Mouse (Mus musculus): ENCODE results near the gene Comtd1. TPM values are rescaled to one million over a fixed set of nuclear protein-coding genes. Genes with fewer than 3 reads are reported as not detected.

Gene Comtd1
- polyA plus RNA-seq, 1 experiment from 2014 or later = 15.5 TPM

DNA sequence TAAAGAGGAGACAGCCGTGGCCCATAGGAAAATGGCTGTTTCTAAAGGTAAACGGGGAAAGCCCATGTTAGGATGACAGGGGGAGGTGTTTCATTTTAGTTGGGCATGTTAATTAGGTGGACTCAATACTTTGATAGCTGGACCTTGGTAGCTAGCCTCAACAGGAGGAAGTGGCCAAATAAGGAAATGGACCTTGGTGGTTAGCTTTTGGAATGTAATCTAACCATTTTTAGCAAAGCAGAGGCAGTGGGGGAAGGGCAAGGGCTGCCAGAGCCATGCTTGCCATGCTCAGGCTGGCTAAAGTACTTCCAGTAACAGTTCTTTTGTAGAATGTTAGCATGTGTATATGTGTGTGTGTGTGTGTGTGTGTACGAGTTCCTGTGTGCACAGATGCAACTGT lies 34.9 kb downstream of the Comtd1 start:
- H3K9ac ChIP-seq (replicated peaks; ENCODE audit: low read length) = no peak overlapping the region

DNA sequence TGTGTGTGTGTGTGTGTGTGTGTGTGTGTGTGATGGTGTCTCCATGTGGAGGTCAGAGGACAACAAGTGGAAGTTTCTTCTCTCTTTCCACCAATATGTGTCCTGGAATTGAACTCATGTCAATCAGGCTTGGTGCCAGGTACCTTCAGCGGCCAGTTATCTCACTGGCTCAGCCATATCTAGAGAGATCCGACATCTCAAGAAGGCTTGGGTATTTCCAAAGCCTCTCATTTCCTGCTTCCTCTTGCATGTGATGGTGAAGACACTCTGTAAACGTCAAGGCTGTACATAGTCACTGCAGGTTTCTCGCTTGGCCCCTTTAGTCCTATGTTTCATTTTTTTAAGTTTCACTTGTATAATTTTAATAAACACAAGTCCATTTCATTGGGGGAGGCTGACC lies 35.6 kb downstream of the Comtd1 start:
- no peaks in the 10 kb centered on the region for H3K4me1 ChIP-seq (ENCODE audit: control insufficient read depth, insufficient read depth, low read length)
- H3K36me3 ChIP-seq (replicated peaks; ENCODE audit: control insufficient read depth, insufficient read depth, low read depth, low read length) = no peaks in the 10 kb centered on the region
- no peak overlapping the region for H3K9ac ChIP-seq (replicated peaks; ENCODE audit: low read length)
- DNase-seq (ENCODE audit: low spot score) (no peak), ATAC-seq (replicated peaks; ENCODE audit: insufficient number of reproducible peaks, low FRiP score, low TSS enrichment, low read depth) (no peak)
- no peak overlapping the region for H3K27ac ChIP-seq (replicated peaks; ENCODE audit: low read depth, low read length)
- no peaks in the 10 kb centered on the region for H3K27me3 ChIP-seq (ENCODE audit: control insufficient read depth, insufficient read depth, low read length)
- 87% methylated on average over 4 of the region's 4 CpGs for WGBS
- no peak overlapping the region for H3K4me3 ChIP-seq (ENCODE audit: low read depth, low read length)
- H3K4me2 ChIP-seq (ENCODE audit: low read depth, low read length) = no peak overlapping the region
- H3K9me3 ChIP-seq (replicated peaks; ENCODE audit: control insufficient read depth, low read length) = no peaks in the 10 kb centered on the region

More for the DNA sequence above, 34.9 kb downstream of the Comtd1 start:
- H3K27ac ChIP-seq (replicated peaks; ENCODE audit: low read depth, low read length) = no peak overlapping the region
- no peak overlapping the region for H3K4me3 ChIP-seq (ENCODE audit: low read depth, low read length)
- no peak for DNase-seq (ENCODE audit: low spot score)
- H3K27me3 ChIP-seq (ENCODE audit: control insufficient read depth, insufficient read depth, low read length) = no peaks in the 10 kb centered on the region
- ATAC-seq (replicated peaks; ENCODE audit: insufficient number of reproducible peaks, low FRiP score, low TSS enrichment, low read depth) = no peak
- no peaks in the 10 kb centered on the region for H3K9me3 ChIP-seq (replicated peaks; ENCODE audit: control insufficient read depth, low read length)
- H3K4me2 ChIP-seq (ENCODE audit: low read depth, low read length) = no peak overlapping the region
- no peaks in the 10 kb centered on the region for H3K4me1 ChIP-seq (ENCODE audit: control insufficient read depth, insufficient read depth, low read length)
- 88% methylated on average over 3 of the region's 3 CpGs for WGBS
- H3K36me3 ChIP-seq (replicated peaks; ENCODE audit: control insufficient read depth, insufficient read depth, low read depth, low read length) = no peaks in the 10 kb centered on the region

DNA sequence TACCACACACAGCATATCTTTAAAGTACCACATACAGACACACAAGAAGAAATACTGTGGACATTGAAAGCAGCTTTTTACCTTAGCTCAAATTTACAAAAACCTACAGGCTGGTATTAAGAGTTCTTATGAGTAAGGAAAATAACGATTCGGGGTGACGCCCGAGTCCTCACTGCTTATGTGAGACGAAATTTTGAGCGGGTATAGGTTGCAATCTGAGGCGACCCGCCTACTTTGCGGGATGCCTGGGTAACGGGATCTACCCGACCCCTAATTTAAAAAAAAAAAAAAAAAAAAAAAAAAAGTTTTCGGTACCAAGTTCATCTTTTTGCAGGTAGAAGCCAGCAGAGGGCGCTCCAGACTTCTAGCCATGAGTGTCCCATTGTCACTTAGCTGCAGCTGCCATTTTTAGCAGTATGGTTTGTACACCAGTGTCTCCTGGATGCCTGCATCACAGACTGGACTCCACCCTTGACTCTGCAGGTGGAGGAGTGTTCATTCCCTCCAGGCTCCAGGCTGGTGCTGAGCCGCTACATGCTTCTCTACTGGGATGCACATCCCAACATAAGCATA lies 36.1 kb downstream of the Comtd1 start:
- no peak overlapping the region for H3K9ac ChIP-seq (replicated peaks; ENCODE audit: low read length)
- no peaks in the 10 kb centered on the region for H3K36me3 ChIP-seq (replicated peaks; ENCODE audit: control insufficient read depth, insufficient read depth, low read depth, low read length)
- peak; percentile 78 for DNase-seq (ENCODE audit: low spot score)
- H3K27ac ChIP-seq (replicated peaks; ENCODE audit: low read depth, low read length) = no peak overlapping the region
- no peak for ATAC-seq (replicated peaks; ENCODE audit: insufficient number of reproducible peaks, low FRiP score, low TSS enrichment, low read depth)
- H3K4me3 ChIP-seq (ENCODE audit: low read depth, low read length) = no peak overlapping the region
- H3K9me3 ChIP-seq (replicated peaks; ENCODE audit: control insufficient read depth, low read length) = no peaks in the 10 kb centered on the region
- no peaks in the 10 kb centered on the region for H3K4me1 ChIP-seq (ENCODE audit: control insufficient read depth, insufficient read depth, low read length)
- 23% methylated on average over 14 of the region's 14 CpGs for WGBS
- H3K27me3 ChIP-seq (ENCODE audit: control insufficient read depth, insufficient read depth, low read length) = no peaks in the 10 kb centered on the region
- H3K4me2 ChIP-seq (ENCODE audit: low read depth, low read length) = no peak overlapping the region

DNA sequence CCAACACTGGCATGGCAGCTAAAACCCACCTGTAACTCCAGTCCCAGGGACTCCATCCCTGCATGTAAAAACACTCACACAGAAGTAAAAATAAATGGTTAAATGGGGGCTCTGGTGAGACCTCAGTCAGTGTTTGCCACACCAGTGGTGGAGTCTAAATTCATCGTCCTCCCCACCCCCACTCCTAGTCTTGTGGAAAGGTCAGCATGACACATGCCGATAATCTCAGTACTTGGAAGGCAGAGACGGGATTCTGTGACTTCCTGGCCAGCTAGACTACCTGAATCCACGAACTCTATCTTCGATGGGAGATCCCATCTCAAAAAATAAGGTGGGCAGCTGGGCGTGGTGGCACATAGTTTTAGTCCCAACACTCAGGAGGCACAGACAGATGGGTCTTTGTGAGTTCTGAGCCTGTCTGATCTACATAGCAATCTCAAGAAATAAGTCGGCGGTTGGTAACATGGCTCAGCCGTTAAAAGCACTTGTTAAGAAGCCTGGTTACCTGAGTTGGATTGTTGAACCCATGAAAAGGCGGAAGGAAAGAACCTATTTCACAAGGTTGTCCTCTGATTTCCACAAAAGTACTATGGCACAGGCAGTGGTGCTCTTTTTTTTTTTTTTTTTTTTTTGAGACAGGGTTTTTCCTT lies 36.9 kb downstream of the Comtd1 start:
- no peak overlapping the region for H3K9ac ChIP-seq (replicated peaks; ENCODE audit: low read length)

DNA sequence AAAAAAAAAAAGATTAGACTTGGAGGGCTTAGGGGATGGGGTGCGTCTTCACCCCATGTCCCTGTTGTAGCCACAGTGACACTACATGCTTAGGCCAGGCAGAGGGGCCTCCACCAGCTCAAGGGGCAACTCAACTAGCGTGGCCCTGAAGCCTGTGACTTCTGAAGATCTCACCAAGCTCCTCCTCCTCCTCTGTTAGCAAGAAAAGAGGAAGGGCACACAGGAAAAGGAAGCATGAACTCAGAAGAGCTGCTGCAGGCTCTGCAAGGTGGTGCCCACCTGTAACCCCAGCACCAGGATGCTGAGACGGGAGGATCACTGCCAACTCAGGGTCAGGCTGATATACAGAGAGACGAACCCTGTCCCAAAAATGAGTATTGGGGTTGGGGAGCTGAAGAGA lies 37.5 kb downstream of the Comtd1 start:
- Histone ChIP-seq H3K4me2 (ENCODE audit: low read depth, low read length) (no peak overlapping the region), H3K27ac (replicated peaks; ENCODE audit: low read depth, low read length) (no peak overlapping the region), H3K27me3 (ENCODE audit: control insufficient read depth, insufficient read depth, low read length) (no peaks in the 10 kb centered on the region), H3K4me1 (ENCODE audit: control insufficient read depth, insufficient read depth, low read length) (no peaks in the 10 kb centered on the region), H3K4me3 (ENCODE audit: low read depth, low read length) (no peak overlapping the region), H3K9ac (replicated peaks; ENCODE audit: low read length) (no peak overlapping the region), H3K36me3 (replicated peaks; ENCODE audit: control insufficient read depth, insufficient read depth, low read depth, low read length) (no peaks in the 10 kb centered on the region), H3K9me3 (replicated peaks; ENCODE audit: control insufficient read depth, low read length) (no peaks in the 10 kb centered on the region)
- 85% methylated on average over 4 of the region's 4 CpGs for WGBS
- DNase-seq (ENCODE audit: low spot score) (no peak), ATAC-seq (replicated peaks; ENCODE audit: insufficient number of reproducible peaks, low FRiP score, low TSS enrichment, low read depth) (no peak)

More for the DNA sequence above, 36.9 kb downstream of the Comtd1 start:
- H3K4me3 ChIP-seq (ENCODE audit: low read depth, low read length) = no peak overlapping the region
- WGBS = 82% methylated on average over 10 of the region's 10 CpGs
- no peak for ATAC-seq (replicated peaks; ENCODE audit: insufficient number of reproducible peaks, low FRiP score, low TSS enrichment, low read depth)
- no peak for DNase-seq (ENCODE audit: low spot score)
- H3K27ac ChIP-seq (replicated peaks; ENCODE audit: low read depth, low read length) = no peak overlapping the region
- no peaks in the 10 kb centered on the region for H3K27me3 ChIP-seq (ENCODE audit: control insufficient read depth, insufficient read depth, low read length)
- no peaks in the 10 kb centered on the region for H3K9me3 ChIP-seq (replicated peaks; ENCODE audit: control insufficient read depth, low read length)
- H3K4me1 ChIP-seq (ENCODE audit: control insufficient read depth, insufficient read depth, low read length) = no peaks in the 10 kb centered on the region
- no peak overlapping the region for H3K4me2 ChIP-seq (ENCODE audit: low read depth, low read length)
- no peaks in the 10 kb centered on the region for H3K36me3 ChIP-seq (replicated peaks; ENCODE audit: control insufficient read depth, insufficient read depth, low read depth, low read length)

DNA sequence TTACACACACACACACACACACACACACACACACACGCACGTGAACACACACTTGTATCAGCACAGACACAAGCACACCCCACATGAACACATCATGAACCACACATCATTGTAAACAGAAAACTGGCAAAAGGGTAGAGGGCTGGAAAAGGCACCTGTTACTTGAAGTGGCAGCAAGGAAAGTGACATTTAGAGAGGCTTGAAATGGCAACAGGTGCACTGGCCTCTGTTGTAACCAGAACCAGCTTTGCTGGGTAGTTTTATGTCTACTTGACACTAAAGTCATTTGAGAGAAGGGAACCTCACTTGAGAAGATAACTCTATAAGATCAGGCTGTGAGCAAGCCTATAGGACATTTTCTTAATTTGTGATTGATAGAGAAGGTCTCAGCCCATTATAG lies 39.4 kb downstream of the Comtd1 start:
- Histone ChIP-seq H3K36me3 (replicated peaks; ENCODE audit: control insufficient read depth, insufficient read depth, low read depth, low read length) (no peaks in the 10 kb centered on the region), H3K4me2 (ENCODE audit: low read depth, low read length) (no peak overlapping the region), H3K4me3 (ENCODE audit: low read depth, low read length) (no peak overlapping the region), H3K4me1 (ENCODE audit: control insufficient read depth, insufficient read depth, low read length) (no peaks in the 10 kb centered on the region), H3K9me3 (replicated peaks; ENCODE audit: control insufficient read depth, low read length) (no peaks in the 10 kb centered on the region), H3K27me3 (ENCODE audit: control insufficient read depth, insufficient read depth, low read length) (no peaks in the 10 kb centered on the region), H3K9ac (replicated peaks; ENCODE audit: low read length) (no peak overlapping the region), H3K27ac (replicated peaks; ENCODE audit: low read depth, low read length) (no peak overlapping the region)
- 87% methylated on average over 2 of the region's 2 CpGs for WGBS
- ATAC-seq (replicated peaks; ENCODE audit: insufficient number of reproducible peaks, low FRiP score, low TSS enrichment, low read depth) (no peak), DNase-seq (ENCODE audit: low spot score) (no peak)

DNA sequence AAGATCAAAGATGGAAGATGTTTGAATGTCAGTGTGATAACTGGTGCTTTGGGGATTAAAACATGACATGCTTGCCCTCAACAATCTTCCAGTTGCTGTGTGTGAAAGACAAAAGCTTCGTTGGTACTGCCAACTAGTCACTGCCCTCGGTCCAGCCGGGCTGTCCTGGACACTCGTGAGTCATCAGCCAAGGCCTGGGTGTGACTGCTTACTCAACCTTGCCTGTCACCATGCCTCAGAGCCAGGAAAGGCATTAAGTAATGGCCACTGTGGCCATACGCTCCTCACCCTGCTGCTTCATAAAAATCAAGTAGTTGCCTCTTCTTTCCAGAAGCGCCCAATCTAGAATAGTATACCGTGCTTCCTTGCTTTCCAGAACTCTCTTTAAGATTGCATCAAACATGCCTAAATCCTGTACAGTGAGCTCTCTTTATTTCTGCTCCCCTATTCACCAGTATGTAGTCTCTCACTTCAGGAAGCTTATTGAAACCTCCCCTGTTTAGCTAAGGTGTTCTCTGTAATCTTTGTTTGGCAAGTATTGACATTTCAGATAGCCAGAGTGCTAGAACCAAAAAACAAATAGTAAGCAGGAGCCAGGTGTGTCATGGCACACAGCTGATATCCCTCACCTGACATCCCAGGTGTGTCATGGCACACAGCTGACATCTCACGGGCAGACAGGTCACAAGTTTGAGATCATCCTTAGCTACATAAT lies 40.4 kb downstream of the Comtd1 start:
- WGBS = 89% methylated on average over 8 of the region's 8 CpGs
- Histone ChIP-seq H3K36me3 (replicated peaks; ENCODE audit: control insufficient read depth, insufficient read depth, low read depth, low read length) (no peaks in the 10 kb centered on the region), H3K27me3 (ENCODE audit: control insufficient read depth, insufficient read depth, low read length) (no peaks in the 10 kb centered on the region), H3K9ac (replicated peaks; ENCODE audit: low read length) (no peak overlapping the region), H3K4me1 (ENCODE audit: control insufficient read depth, insufficient read depth, low read length) (no peaks in the 10 kb centered on the region), H3K9me3 (replicated peaks; ENCODE audit: control insufficient read depth, low read length) (no peaks in the 10 kb centered on the region), H3K27ac (replicated peaks; ENCODE audit: low read depth, low read length) (no peak overlapping the region), H3K4me2 (ENCODE audit: low read depth, low read length) (no peak overlapping the region), H3K4me3 (ENCODE audit: low read depth, low read length) (no peak overlapping the region)
- no peak for ATAC-seq (replicated peaks; ENCODE audit: insufficient number of reproducible peaks, low FRiP score, low TSS enrichment, low read depth)
- no peak for DNase-seq (ENCODE audit: low spot score)

DNA sequence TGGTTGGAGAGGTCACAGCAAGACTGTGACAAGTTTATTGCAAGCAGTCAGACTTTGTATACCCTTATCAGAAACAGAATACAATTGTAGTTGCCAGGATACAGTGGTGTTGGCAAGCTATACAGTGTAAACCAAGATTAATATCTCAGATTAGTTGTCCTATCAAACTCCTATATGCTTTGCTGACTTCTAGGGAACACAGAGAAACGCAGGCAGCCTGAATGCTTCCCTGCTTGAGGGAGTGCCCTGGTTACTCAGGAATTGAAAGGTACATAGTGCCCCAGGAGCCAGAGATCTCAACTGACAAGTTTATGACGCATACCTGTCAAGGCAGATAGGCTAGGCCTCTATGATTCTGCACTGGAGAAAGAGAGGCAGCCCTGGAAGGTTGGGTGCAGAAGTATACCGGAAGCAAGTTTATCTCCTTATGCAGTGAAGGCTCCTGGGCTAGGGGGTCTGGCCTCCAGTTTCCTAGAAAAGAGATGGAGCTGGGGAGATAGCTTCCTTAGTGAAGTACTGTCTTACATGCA lies 42.1 kb downstream of the Comtd1 start:
- 91% methylated on average over 3 of the region's 3 CpGs for WGBS
- no peaks in the 10 kb centered on the region for H3K4me1 ChIP-seq (ENCODE audit: control insufficient read depth, insufficient read depth, low read length)
- H3K27ac ChIP-seq (replicated peaks; ENCODE audit: low read depth, low read length) = no peak overlapping the region
- no peaks in the 10 kb centered on the region for H3K36me3 ChIP-seq (replicated peaks; ENCODE audit: control insufficient read depth, insufficient read depth, low read depth, low read length)
- no peaks in the 10 kb centered on the region for H3K9me3 ChIP-seq (replicated peaks; ENCODE audit: control insufficient read depth, low read length)
- H3K27me3 ChIP-seq (ENCODE audit: control insufficient read depth, insufficient read depth, low read length) = no peaks in the 10 kb centered on the region
- ATAC-seq (replicated peaks; ENCODE audit: insufficient number of reproducible peaks, low FRiP score, low TSS enrichment, low read depth) = no peak
- no peak for DNase-seq (ENCODE audit: low spot score)
- H3K4me3 ChIP-seq (ENCODE audit: low read depth, low read length) = no peak overlapping the region
- no peak overlapping the region for H3K9ac ChIP-seq (replicated peaks; ENCODE audit: low read length)
- no peak overlapping the region for H3K4me2 ChIP-seq (ENCODE audit: low read depth, low read length)
